Mouse (Mus musculus) B cell, adult 62 days (primary cell): Measurements from ENCODE around the gene Adgrl4. TPM values are rescaled to one million over a fixed set of nuclear protein-coding genes. Genes with fewer than 3 reads are reported as not detected.

Experiments
- total RNA-seq: library from RNA; stranded (reverse); gene quantifications from 4 replicates; pipeline ENCODE4 v1.2.4, GENCODE M21; 2023

Adgrl4 gene
- 0.33 TPM in 1 of 4 replicates, not detected in the others for total RNA-seq

GRCm38 (mm10) chr3:151437693-151438092 is at the start of gene Adgrl4:
Adgrl4 (plus strand) TSS chr3:151437887.

